Mouse (Mus musculus) E14TG2a.4 (cell line): ENCODE results near the gene Eif2b5.

ENCODE experiments used
- CTCF ChIP-seq: conservative IDR thresholded peaks from 2 replicates; pipeline ENCODE4 v1.5.1; 2014; ENCODE audit warnings: low read length
- NANOG ChIP-seq: IDR thresholded peaks from 2 replicates; pipeline ENCODE4 v1.6.1; 2014; ENCODE audit warnings: borderline replicate concordance, low read length, mixed read lengths
- POU5F1 ChIP-seq: IDR thresholded peaks from 2 replicates; pipeline ENCODE4 v1.6.1; 2014; ENCODE audit warnings: low read length, borderline replicate concordance

- TF ChIP-seq CTCF (no peak), POU5F1 (no peak), NANOG (no peak)
Observed at GRCm38 (mm10) chr16:20498677-20499475, at the start of gene Eif2b5.
